Mouse (Mus musculus): ENCODE results near the gene Pax6.

Pax6 gene

DNA sequence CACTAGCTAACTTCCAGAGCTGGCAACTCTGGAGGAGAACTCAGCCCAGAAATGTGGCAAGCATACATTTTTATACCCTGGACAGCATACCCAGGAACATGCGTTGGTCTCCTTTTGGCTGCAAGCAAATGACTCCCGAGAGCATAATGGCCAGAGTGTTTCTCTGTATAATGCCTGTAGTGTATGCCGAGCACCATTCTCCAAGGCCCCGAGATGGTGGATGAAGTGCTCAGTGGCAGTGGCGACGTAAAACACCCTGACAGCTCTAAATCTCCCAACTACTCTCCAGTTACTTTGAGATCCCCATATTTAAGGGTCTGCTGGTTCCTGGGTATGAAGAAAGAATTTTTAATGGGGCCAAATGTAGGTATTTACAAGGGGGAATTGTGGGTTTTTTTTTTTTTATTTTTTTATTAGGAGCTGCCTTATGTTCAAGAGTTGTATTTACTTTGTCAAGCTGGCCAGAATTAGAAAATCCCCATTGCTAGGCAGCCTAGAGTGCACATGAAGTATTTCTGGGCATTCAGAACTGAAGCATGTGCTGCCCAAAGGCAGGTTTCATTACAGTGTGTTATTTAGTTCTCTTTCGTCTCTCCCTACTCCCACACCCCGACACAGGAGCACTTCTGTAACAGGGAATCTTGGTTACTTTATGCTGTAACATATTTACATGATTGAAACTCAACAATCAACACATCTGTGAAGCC is 46.9 kb downstream of the Pax6 start:
- DNase-seq (ENCODE audit: extremely low spot score, low read depth, low spot score), result no peak

DNA sequence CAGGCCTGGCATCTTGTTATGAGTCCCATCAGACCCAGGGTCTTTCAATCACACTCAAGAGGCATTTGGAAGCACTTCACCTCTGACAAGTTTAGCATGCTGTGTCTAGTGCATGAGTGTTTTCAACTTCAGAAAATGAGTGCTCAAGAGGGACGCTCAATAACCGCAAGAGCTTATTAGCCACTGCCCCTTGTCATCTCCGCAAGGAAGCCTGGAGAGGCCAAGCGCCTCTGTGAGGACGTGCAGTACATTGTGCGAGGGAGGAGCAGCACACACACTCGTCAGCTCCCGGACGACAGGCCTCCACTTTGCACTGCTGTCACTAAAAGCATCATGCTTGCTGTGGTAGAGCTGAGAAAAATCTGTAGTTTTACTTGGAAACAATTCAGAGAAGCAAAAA is 58.0 kb downstream of the Pax6 start:
- DNase-seq (ENCODE audit: extremely low spot score, low read depth, low spot score), result no peak

DNA sequence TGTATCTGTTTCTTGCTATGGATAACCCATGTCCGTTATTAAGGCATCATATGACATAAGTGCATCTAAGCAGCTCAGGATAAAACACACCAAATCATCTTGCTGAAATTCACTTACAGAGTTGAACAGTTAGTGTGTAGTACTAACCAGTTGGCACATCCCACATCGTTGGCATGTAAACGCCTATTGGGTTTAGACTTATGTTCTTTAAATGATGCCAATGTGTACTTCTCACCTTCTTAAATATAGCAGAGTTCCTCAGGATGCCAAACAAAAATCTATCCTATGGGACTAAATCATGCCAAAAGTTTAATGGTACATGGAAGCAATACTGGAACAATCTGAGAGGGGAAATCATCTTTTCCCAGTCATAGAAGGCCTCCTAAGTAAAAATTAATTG is 62.0 kb downstream of the Pax6 start:
- no peak for DNase-seq (ENCODE audit: extremely low spot score, low read depth, low spot score)

DNA sequence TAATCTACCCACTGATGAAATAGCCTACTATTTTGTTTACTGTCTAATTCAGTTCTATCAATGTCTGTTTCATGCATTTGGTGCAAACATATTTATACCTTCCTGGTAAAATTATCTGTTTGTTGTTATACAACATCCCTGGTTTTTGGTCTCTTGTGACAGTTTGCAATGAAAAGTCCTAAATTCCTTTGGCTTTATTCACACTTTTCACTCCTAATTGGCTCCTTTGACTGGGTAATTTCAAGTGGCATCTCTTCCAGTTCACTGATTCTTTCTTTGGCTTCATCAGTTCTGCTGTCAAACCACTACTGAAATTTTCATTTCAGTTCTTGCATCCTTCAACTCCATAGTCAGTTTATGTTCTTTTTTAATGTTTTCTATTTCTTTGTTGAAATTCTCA is 67.5 kb downstream of the Pax6 start:
- DNase-seq (ENCODE audit: extremely low spot score, low read depth, low spot score), result no peak

DNA sequence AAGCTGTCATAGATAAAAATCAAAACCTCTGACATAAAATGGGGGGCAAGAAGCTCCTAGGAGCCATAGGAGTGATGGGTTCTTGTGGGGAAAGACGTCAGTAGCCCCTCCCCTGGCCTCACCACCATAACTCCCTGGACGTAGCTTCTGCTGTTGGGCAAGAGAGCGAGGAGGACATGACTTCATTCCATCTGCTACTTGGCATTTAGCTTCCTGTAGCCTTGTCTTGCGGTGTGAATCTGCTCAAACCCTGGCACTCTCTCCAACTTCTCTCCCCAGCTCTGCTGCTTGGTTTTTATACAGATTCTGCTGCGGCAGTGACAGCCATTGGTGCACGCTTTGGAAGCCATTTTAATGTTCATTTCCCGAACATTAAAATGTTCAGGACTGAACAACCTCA is 78.2 kb downstream of the Pax6 start:
- DNase-seq (ENCODE audit: extremely low spot score, low read depth, low spot score), result no peak

Data from hindlimb bud, embryonic 11.5 days (tissue).